Mouse (Mus musculus) embryonic facial prominence, embryonic 15.5 days (tissue): ENCODE results near the gene Zfp93. TPM values are rescaled to one million over a fixed set of nuclear protein-coding genes. Genes with fewer than 3 reads are reported as not detected.
A peak's percentile ranks its signal among the peaks of the same experiment; 100 is the strongest.

Experiments used
- ATAC-seq: fragments of 200-750 bp; cut with Nextera tagmentation; 2 replicates; pipeline ENCODE4 v1.8.0; 2017; ENCODE audit warnings: low read depth, moderate TSS enrichment; ENCODE audit not compliant: insufficient number of reproducible peaks, low FRiP score, low TSS enrichment
- H3K27ac ChIP-seq: fragments of 300-500 bp; sonication (generic); replicated peaks from 2 replicates; pipeline ENCODE4 v1.5.1; 2015; ENCODE audit warnings: mild to moderate bottlenecking, inconsistent platforms
- H3K27me3 ChIP-seq: fragments of 300-500 bp; sonication (generic); 2 replicates; pipeline ENCODE4 v1.6.1; 2015; ENCODE audit warnings: inconsistent platforms
- H3K36me3 ChIP-seq: fragments of 300-500 bp; sonication (generic); 2 replicates; pipeline ENCODE4 v1.6.1; 2015; ENCODE audit warnings: mild to moderate bottlenecking, inconsistent platforms
- H3K4me1 ChIP-seq: fragments of 300-500 bp; sonication (generic); 2 replicates; pipeline ENCODE4 v1.6.1; 2015; ENCODE audit warnings: inconsistent platforms
- H3K4me2 ChIP-seq: fragments of 300-500 bp; sonication (generic); replicated peaks from 2 replicates; pipeline ENCODE4 v1.6.1; 2015; ENCODE audit warnings: mild to moderate bottlenecking, inconsistent platforms
- H3K4me3 ChIP-seq: fragments of 300-500 bp; sonication (generic); replicated peaks from 2 replicates; pipeline ENCODE4 v1.5.1; 2015; ENCODE audit warnings: mild to moderate bottlenecking, inconsistent platforms
- H3K9ac ChIP-seq: fragments of 300-500 bp; sonication (generic); 2 replicates; pipeline ENCODE4 v1.6.1; 2015; ENCODE audit warnings: inconsistent platforms
- H3K9me3 ChIP-seq: fragments of 300-500 bp; sonication (generic); replicated peaks from 2 replicates; pipeline ENCODE4 v1.6.1; 2016; ENCODE audit warnings: inconsistent platforms
- WGBS: fragments of 180-500 bp; shearing (Covaris S2); methylation state at CpG from one replicate; pipeline ENCODE4 v1.1.7; 2015; 5-methylcytosine and 5-hydroxymethylcytosine counted together
- polyA plus RNA-seq: library from polyadenylated mRNA; unstranded; fragments of >200 nt; fragmentation: Nextera tagmentation; extraction: Ambion mirVana; gene quantifications from 2 replicates; pipeline ENCODE4 v1.2.1, GENCODE M21; 2015

Zfp93 gene
- polyA plus RNA-seq, 1 experiment from 2014 or later = 8.1 TPM

DNA sequence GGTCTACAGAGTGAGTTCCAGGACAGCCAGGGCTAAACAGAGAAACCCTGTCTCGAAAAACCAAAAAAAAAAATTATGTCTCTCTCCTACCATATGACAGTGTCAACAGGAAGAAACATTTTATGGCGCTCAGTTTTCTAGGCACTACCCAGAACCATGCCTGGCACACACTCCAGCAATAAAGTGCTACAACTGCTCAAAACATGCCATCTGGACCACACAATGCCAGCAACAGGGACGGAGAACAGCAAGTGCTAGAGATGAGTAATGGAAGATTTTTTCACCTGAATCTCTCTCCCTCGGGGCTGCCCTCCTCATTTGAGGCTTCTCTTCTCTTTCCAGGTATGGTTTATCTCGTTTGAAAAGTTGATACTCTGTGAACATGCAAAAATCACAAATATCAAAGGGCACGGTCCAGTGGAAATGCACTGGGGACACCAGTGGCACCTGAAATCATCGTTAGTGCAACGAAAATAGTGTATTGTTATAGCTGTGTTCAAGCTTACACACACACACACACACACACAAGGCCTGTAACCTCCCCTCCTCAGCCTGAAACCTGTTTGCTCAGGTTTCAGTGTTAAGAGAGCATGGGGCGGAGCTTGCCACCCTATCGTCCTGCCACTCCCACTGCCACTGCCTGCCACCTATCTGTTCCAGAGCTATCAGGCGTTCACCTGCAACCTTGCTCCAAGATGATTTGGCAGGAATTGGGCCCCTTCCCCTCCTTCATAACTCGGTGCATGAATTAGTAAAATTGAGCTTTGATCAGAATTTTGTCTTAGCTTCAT, 23.0 kb downstream of the Zfp93 start:
- Histone ChIP-seq H3K4me1 (peaks cover 6% of the 10 kb centered on the region), H3K36me3 (peaks cover 88% of the 10 kb centered on the region), H3K27me3 (no peaks in the 10 kb centered on the region), H3K27ac (no peak overlapping the region), H3K4me2 (no peak overlapping the region), H3K9me3 (no peaks in the 10 kb centered on the region), H3K4me3 (no peak overlapping the region), H3K9ac (no peak overlapping the region)
- 82% methylated on average over 12 of the region's 12 CpGs for WGBS
- ATAC-seq = no peak

DNA sequence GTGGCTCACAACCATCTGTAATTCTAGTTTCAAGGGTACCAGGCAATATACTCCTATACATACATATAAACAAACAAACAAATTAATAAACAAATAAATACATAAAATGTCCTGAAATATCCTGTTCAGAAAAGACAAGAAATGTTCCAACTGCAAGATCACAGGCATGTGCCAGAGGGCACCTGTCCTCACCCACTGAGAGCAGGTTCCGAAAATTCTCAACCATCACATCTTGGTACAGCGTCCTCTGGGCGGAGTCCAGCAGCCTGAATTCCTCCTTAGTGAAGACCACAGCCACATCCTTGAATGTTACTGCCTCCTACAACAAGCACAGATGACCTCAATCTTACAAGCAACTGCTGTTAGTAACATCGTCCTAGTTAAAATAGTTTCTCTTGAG, 24.5 kb downstream of the Zfp93 start:
- H3K36me3 ChIP-seq = peaks cover 78% of the 10 kb centered on the region
- no peak overlapping the region for H3K27ac ChIP-seq
- H3K9ac ChIP-seq = no peak overlapping the region
- H3K27me3 ChIP-seq = no peaks in the 10 kb centered on the region
- H3K9me3 ChIP-seq = no peaks in the 10 kb centered on the region
- no peak overlapping the region for H3K4me3 ChIP-seq
- peaks cover 8% of the 10 kb centered on the region for H3K4me1 ChIP-seq
- no peak for ATAC-seq
- WGBS = 92% methylated on average over 4 of the region's 4 CpGs
- no peak overlapping the region for H3K4me2 ChIP-seq

GRCm38 (mm10) chr7:24295376-24295775, 25.2 kb downstream of the Zfp93 start:
- Histone ChIP-seq H3K4me1 (peaks cover 11% of the 10 kb centered on the region), H3K4me2 (no peak overlapping the region), H3K9me3 (no peaks in the 10 kb centered on the region), H3K9ac (no peak overlapping the region), H3K27me3 (no peaks in the 10 kb centered on the region), H3K36me3 (peaks cover 72% of the 10 kb centered on the region), H3K4me3 (no peak overlapping the region), H3K27ac (no peak overlapping the region)
- 94% methylated on average over 7 of the region's 7 CpGs for WGBS
- no peak for ATAC-seq

GRCm38 (mm10) chr7:24296386-24296785, 26.2 kb downstream of the Zfp93 start:
- WGBS = 95% methylated on average over 7 of the region's 7 CpGs
- no peak overlapping the region for H3K4me2 ChIP-seq
- H3K27ac ChIP-seq = no peak overlapping the region
- H3K27me3 ChIP-seq = no peaks in the 10 kb centered on the region
- H3K4me3 ChIP-seq = no peak overlapping the region
- ATAC-seq = no peak
- peaks cover 62% of the 10 kb centered on the region for H3K36me3 ChIP-seq
- peaks cover 17% of the 10 kb centered on the region for H3K4me1 ChIP-seq
- no peaks in the 10 kb centered on the region for H3K9me3 ChIP-seq
- no peak overlapping the region for H3K9ac ChIP-seq

DNA sequence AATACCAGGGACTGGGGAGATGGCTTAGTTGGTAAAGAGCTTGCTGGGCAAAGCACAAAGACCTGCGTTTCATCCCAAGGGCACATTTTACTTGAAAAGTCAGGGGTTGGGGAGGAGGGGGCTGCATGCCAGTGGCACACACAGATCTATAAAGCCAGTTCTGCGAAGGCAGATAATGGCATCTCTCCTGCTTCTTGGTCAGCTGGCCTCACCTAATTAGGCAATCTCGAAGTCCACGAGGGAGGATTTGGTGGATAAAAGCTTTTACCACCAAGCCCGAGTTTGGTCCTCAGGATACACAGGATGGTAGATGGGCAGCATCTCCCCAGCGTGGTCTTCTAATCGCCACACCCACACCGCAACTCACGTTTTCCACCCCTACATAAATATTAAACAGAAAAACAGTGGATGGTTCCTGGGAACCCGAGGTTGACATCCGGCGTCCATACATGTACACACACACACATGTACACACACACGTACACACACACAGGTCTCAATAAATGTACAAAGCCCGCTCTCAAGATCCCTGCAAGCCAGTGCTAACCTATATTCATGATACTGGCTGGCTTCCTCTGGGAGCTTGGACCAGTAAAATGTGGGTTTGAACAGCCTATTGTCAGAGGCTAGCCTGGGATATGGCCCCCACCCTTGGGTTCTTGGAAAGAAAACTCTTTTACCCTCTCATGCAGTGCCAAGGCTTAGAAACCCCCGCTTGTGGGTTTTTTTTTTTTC, 27.3 kb downstream of the Zfp93 start:
- no peak overlapping the region for H3K9ac ChIP-seq
- H3K36me3 ChIP-seq = peaks cover 59% of the 10 kb centered on the region
- H3K9me3 ChIP-seq = no peaks in the 10 kb centered on the region
- ATAC-seq = no peak
- H3K27ac ChIP-seq = no peak overlapping the region
- H3K27me3 ChIP-seq = no peaks in the 10 kb centered on the region
- peaks cover 17% of the 10 kb centered on the region for H3K4me1 ChIP-seq
- WGBS = 93% methylated on average over 15 of the region's 15 CpGs
- H3K4me2 ChIP-seq = peak overlapping the region; percentile 81
- no peak overlapping the region for H3K4me3 ChIP-seq

GRCm38 (mm10) chr7:24298635-24298972, 28.4 kb downstream of the Zfp93 start:
- Histone ChIP-seq H3K9ac (peak overlapping the region; percentile 54), H3K27ac (peak overlapping the region; percentile 95), H3K4me2 (peak overlapping the region; percentile 81), H3K9me3 (no peaks in the 10 kb centered on the region), H3K36me3 (peaks cover 59% of the 10 kb centered on the region), H3K4me3 (peak overlapping the region; percentile 75), H3K4me1 (peaks cover 17% of the 10 kb centered on the region), H3K27me3 (no peaks in the 10 kb centered on the region)
- ATAC-seq = no peak
- under 1% methylated on average over 12 of the region's 12 CpGs for WGBS

GRCm38 (mm10) chr7:24298973-24299708, 28.9 kb downstream of the Zfp93 start:
- Histone ChIP-seq H3K9ac (peak overlapping the region; percentile 54), H3K4me2 (peak overlapping the region; percentile 81), H3K4me3 (peak overlapping the region; percentile 75), H3K4me1 (peaks cover 17% of the 10 kb centered on the region), H3K36me3 (peaks cover 54% of the 10 kb centered on the region), H3K27me3 (no peaks in the 10 kb centered on the region), H3K9me3 (no peaks in the 10 kb centered on the region), H3K27ac (peak overlapping the region; percentile 95)
- WGBS = 0% methylated on average over 37 of the region's 47 CpGs
- peak; percentile 89 for ATAC-seq

DNA sequence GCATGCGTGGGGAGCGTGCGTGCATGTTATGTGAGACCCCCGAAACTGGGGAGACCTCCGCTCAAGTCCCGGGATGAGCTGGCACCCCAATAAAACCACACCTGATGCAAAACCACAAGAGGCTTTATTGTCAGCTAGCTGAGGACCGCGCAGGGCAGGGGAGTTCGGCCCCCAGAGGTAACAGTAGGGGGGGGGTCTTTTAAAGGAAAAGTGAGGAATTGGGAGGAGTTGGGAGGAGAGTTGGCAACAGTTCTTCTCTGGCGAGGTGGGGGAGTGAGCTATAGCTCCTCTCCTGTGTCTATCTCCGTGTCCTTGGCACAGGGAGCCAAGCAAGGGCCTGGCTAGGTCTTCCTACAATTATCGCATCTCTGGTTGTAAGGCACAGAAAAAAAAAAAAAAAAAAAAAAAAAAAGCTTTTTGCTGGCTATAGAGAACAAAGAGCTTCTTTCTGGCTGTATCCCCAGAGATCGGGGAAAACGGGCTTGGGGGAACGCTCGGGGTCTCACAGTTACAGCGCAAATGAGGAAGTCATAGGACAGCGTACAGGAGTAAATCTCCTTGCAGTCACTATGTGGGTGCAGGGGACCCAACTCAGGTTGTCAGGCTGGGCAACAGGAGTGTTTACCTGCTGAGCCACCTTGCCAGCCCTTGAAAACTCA, 29.7 kb downstream of the Zfp93 start:
- under 1% methylated on average over 18 of the region's 18 CpGs for WGBS
- H3K27me3 ChIP-seq = no peaks in the 10 kb centered on the region
- H3K27ac ChIP-seq = peak overlapping the region; percentile 95
- no peaks in the 10 kb centered on the region for H3K9me3 ChIP-seq
- H3K4me1 ChIP-seq = peaks cover 17% of the 10 kb centered on the region
- peak overlapping the region; percentile 81 for H3K4me2 ChIP-seq
- peaks cover 46% of the 10 kb centered on the region for H3K36me3 ChIP-seq
- peak overlapping the region; percentile 75 for H3K4me3 ChIP-seq
- 0 out of 2 replicates have a peak, but pooled peaks have one; percentile 17 for ATAC-seq
- H3K9ac ChIP-seq = peak overlapping the region; percentile 45

- Histone ChIP-seq H3K9ac (no peak within 1 kb of the TSS), H3K27me3 (no peaks in the 10 kb centered on the region), H3K9me3 (no peaks in the 10 kb centered on the region), H3K4me2 (peak within 1 kb of the TSS; percentile 81), H3K27ac (peak within 1 kb of the TSS; percentile 95), H3K4me3 (peak within 1 kb of the TSS; percentile 75), H3K36me3 (peaks cover 37% of the 10 kb centered on the region), H3K4me1 (peaks cover 17% of the 10 kb centered on the region)
- WGBS = under 1% methylated on average over 13 of the region's 13 CpGs
- ATAC-seq = peak; percentile 72
Measured at GRCm38 (mm10) chr7:24300771-24301282, 30.6 kb downstream of the Zfp93 start, which contains the start of gene Zfp61. Gene Zfp61, minus strand, starts transcription at chr7:24301232.

DNA sequence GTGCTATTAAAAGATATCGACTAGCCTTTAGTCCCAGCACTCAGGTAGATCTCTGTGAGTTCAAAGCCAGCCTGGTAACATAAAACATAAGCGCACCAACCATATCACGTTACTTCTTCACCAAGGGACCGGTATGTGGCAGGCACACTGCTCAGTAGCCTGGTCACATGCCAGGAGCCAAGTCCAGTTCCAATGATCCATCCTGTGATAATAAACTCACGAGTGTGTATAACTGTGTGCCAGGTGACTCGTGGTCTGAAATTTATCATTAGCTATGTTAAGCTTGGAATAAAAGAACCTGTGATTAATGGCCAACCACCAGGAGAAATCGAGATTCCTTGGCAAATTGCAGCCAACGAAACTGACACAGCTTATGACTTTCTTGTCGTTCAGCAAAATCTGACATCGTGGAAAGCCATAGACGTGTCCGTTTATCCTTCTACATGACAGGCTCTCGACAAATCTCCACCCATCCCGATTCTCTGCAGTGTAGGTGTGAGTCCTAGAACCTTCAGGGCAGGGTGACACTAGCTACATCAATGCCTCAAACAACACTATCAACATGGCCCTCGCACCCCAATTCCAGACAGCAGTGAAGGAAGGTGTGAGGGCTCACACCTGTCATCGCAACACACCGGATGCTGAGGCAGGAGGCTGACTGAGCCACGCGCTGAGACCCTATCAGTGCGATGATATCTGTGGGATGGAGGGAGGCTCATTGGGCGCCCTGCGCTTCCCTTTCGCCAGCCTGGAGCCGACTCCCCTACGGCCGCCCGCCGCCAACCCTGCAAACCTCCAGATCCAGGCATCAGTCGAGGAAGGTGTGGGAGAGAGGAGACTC, 45.7 kb downstream of the Zfp93 start:
- Histone ChIP-seq H3K9me3 (no peaks in the 10 kb centered on the region), H3K4me3 (peak overlapping the region; percentile 64), H3K36me3 (peaks cover 17% of the 10 kb centered on the region), H3K9ac (peak overlapping the region; percentile 69), H3K4me1 (peaks cover 10% of the 10 kb centered on the region; the same call in 1 of the 2 replicates), H3K4me2 (peak overlapping the region; percentile 76), H3K27me3 (no peaks in the 10 kb centered on the region), H3K27ac (peak overlapping the region; percentile 88)
- no peak; the same call in 1 of the 2 replicates for ATAC-seq
- WGBS = 25% methylated on average over 29 of the region's 29 CpGs
